Mouse (Mus musculus): Measurements from ENCODE around the gene Olfr90.

Olfr90 gene

DNA sequence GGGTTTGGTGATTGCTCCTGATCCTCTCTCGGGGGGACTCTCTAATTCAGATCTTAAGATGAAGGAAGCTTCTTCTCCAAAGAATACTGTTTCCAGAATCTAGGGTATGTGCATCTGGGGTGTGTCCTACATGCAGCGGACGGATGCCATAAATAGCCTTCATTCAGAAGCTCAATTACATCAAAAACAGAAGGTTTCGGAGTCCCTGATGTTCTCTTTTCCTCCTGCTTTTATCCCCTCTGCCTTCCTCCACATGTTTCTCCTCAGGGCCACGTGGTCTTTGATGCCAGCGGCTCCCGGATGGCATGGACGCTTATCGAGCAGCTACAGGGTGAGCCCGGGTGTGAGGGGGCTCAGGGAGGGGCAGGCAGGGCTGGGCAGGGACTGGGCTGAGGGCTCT, 25.2 kb downstream of the Olfr90 start:
- in situ Hi-C loops (cut with MseI, MboI) = no loop called here

DNA sequence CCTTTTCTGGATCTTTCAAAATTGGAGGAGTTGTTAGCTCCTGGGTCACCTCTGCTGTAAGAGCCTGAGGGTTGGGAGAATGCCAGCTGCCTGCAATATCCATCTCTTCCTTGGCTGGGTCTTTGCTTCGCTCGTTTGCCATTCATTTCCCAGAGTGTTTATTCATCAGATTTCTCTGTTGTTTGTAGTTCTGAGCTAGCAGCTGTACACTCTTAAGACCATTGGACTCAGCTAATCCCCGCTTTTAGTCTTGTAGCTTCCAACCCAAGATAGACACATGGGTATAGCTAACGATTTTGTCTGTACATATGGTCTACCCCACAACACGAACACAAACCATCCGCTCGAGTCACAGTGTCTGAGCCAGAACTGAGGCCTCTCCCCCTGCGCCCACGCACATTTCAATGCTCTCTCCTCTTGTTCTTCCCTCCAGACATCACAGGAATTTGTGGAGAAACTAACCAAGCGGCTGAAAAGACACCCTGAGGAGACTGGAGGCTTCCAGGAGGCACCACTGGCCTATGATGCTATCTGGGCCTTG, 26.1 kb downstream of the Olfr90 start:
- in situ Hi-C loops (cut with MseI, MboI) = no loop called here

DNA sequence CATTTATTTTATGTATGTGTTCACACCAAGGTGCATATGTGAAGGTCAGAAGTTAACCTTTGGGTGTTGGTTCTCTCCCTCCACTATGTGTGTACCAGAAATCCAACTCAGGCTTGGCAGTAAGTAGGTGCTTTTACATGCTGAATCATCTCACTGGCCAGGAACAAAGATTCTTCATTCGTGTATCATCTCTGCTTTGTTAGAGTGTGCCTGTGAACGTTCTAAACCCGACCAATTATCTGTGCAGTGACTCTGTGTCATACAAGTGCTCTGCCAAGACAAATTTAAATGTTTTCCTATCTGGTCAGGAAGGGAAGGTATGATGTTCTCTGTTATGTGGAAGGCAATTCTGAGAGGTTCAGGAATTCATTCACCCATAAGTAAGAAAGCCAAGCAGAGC, 26.9 kb downstream of the Olfr90 start:
- in situ Hi-C loops (cut with MseI, MboI) = no loop called here

DNA sequence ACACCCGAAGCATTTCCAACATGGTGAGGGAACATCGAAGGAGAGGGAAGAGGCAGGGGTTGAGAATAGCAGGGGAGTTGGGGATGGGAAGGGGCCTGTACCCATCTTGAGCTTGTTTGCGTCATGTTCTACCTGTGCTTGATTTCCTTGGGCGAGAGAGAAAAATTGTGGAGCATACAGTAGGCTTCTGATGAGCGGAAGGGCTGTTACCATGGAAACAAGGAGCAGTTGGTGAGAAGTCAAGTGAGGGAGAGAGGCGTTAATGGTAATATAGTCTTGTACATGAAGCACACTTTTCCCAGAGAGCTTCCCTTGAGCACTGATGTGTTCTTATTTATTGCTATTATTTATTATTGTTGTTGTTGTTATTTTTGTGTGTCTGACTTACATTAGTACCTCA, 31.3 kb downstream of the Olfr90 start:
- in situ Hi-C loops (cut with MseI, MboI) = no loop called here

DNA sequence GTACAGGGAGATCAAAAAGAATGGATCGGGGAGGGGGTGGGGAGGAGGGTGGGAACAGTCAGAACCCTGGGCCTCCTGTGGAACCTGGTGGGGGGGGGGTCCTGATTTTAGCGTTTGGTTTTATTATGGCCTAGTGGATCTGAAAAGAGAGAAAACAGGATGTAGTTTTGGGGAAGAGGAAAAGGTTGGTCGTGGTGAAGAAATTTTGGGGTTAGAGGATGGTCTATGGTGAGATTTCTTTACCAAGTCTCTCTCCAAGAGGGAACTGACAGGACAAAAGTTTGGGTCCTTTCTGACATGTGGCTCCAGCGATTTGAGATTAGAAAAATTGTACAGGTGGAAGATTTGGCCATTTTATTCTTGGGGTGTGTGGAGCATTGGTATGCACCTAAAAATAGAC, 36.6 kb downstream of the Olfr90 start:
- in situ Hi-C loops (cut with MseI, MboI) = no loop called here

DNA sequence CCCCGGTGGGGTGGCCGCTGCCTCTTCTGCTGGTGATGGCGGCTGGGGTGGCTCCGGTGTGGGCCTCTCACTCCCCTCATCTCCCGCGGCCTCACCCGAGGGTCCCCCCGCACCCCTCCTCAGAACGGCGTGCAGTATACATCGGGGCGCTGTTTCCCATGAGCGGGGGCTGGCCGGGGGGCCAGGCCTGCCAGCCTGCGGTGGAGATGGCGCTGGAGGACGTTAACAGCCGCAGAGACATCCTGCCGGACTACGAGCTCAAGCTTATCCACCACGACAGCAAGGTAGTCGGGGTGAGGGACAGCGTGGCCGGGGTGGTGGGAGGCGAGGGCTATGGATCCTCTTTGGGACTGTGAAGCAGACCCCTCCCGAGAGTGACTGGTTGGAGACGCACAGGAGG, 37.4 kb downstream of the Olfr90 start:
- in situ Hi-C loops (cut with MseI, MboI) = no loop called here

DNA sequence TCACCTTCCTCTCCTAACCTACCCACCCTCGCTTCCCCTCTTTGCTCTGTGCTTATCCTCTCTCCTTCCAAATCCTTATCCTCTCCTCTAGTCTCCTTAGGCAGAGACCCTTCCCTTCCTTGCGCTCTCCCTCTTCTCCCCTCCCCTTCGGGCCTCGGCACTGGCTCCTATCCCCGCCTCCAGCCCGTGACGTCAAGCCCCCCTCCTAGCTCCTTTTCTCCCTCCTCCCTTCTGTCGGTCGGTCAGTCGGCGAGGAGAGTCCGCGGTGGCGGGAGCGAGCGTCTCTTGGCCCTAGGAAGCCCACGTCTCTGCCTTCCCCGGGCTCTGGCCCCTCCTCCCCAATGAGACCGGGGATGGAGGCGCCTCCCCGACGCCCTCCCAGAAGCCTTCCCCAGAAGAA, 37.9 kb downstream of the Olfr90 start:
- in situ Hi-C loops (cut with MseI, MboI) = no loop called here

DNA sequence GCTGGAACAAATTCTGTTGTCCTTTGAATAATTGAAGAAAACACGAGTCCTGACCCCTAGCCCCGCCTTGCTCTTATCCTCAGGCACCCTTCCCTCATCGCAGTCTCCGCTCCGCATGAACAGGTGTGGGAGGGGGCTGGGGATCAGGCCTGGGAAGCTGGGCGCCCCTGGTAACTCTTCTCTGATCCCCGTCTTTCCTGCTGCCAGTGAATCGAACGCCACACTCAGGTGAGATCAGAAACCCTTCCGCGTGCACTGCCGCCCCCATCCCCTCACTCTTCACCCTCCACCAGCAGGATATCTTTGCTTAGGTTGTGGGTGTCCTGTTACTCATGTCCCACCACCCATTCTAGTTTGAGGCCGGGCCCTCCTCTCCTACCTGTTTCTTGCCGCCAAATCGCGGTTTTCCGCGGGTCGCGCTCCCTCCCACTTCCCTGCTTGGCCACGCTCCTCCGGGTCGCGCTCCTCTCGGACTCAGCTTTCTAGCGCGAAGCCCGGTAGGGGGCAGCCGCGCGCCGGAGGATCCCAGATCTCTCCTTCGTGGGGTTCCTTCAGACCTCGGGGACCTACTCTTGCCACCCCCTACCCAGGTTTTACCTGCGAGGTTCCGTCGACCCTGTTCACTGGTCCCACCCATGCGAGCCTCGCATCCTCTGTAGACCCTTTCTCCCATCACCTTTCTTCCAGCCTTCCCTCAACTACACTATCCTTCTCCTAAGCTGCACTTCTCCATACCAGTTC, 38.6 kb downstream of the Olfr90 start:
- in situ Hi-C loops (cut with MseI, MboI) = no loop called here

DNA sequence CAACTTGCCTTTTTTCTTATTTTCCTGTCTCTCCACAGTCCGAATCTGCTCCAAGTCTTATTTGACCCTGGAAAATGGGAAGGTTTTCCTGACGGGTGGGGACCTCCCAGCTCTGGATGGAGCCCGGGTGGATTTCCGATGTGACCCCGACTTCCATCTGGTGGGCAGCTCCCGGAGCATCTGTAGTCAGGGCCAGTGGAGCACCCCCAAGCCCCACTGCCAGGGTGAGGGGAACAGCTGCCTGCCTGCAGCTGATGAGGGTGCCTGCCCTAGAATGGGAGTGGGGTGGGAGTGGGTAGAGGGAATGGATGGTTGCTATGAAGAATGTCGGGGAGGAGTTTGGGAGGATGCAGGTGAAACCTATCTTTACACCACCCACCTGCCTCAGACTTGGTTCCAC, 39.9 kb downstream of the Olfr90 start:
- in situ Hi-C loops (cut with MseI, MboI) = no loop called here

DNA sequence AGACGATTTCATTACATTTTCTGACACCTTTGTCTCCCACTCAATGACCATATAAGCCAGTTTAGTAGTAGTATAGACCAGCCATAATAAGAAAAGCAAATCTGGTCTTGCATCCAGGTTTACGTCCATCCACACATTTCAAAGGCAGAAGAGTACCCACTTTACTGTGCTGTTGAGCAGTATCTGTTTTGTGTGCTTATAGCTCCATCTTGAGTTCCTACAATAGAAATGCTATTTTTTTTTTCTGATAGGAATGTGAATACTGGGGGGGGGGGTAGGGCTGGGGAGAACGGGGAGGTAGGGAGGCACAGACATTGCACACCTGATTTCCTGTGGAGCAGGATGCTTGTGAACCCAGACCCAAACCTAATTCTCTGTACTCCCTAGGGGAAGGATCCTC, 40.3 kb downstream of the Olfr90 start:
- in situ Hi-C loops (cut with MseI, MboI) = no loop called here

DNA sequence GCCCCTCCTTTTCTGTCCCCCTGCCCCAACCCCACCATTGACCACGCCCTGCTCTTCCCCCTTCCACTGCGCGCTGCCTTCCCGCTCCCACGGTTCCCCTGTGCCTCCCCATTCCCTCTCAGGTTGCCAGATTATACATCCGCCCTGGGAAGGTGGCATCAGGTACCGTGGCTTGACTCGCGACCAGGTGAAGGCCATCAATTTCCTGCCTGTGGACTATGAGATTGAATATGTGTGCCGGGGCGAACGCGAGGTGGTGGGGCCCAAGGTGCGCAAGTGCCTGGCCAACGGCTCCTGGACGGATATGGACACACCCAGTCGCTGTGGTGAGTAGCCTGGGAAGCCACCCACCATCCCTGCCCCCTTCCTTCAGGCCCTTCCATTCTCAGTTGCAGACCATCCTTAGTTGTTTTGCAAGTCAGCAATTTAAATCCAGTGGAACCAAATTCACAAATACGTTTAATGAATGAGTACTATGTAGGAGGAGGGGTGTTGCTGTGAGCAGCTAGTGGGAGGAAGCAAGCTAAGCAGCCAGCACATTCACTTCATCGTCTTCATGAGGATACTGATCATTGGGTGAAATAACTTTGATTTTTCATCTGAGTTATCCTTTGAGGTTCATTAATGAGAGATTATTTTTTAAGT, 40.8 kb downstream of the Olfr90 start:
- in situ Hi-C loops (cut with MseI, MboI) = no loop called here

DNA sequence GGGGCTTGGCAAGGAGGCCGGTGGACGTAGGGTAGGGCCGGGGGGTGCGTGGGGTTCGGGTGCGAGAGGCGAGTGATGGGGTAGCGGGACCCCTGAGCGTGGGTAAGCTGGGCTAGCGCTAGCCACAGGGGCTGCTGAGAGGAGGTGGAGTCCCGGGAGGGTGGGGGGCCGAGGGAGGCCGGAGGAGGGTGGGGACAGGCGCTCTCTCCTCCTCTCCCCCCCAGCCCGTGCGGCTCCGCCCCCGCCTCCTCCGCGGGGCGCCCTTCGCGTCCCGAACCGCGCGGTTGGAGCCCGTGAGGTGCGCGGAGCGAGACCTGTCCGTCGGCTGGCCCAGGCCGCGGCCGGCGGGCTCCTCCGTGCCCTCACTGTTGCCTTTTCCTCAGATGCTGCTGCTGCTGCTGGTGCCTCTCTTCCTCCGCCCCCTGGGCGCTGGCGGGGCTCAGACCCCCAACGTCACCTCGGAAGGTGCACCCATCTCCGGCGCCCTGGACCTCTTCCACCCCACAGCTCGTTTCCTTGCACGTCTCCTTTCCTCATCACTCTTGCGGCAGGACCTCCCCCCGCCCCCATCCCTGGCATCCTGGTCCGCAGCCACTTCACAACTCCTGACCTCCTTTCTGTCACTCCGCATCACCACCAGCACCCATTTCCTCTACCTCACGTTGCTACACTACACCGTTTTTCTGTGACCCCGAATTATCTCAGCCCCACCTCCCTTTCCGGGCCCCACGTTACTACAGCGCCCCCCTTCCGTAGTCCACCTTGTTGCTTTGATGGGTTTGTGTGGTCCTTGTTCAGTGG, 41.8 kb downstream of the Olfr90 start:
- in situ Hi-C loops (cut with MseI, MboI) = no loop called here

DNA sequence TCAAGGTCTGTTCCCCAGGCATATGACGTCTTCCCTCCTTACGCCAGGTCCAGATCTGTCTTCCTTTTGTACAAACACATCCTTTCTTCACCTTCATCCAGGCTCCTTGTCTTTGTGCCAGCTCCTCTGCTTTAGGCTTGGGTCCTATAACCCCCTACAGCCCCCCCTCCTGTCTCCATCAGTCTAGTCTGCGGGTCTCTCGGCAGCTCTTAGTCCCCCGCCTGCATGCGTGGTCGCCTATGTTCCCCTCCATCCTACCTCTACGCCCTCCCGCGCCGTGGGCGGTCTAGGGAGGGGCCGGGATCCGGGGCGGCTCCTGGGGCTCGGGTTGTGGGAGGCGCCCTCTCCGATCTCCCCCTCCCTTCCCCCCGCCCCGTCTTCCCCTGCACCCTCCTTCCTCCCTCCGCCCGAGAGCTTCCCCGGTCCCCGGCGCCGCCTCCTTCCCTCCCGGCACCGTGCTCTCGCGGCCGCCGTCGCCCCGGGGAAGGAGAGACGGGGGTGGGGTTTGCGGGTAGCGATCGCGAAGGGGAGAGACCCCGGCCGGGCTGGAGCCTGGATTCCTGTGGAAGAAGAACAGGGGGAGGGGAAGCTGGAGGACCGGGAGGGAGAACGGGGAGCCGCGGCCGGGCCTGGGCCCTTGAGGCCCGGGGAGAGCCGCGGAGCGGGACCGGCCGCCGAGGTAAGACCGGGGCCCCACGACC, 42.5 kb downstream of the Olfr90 start, which contains the start of gene Gabbr1:
Gabbr1 (plus strand) TSS at position 356 of the 701 bp plus-strand sequence.
- in situ Hi-C loops (cut with MseI, MboI) = no loop called here

DNA sequence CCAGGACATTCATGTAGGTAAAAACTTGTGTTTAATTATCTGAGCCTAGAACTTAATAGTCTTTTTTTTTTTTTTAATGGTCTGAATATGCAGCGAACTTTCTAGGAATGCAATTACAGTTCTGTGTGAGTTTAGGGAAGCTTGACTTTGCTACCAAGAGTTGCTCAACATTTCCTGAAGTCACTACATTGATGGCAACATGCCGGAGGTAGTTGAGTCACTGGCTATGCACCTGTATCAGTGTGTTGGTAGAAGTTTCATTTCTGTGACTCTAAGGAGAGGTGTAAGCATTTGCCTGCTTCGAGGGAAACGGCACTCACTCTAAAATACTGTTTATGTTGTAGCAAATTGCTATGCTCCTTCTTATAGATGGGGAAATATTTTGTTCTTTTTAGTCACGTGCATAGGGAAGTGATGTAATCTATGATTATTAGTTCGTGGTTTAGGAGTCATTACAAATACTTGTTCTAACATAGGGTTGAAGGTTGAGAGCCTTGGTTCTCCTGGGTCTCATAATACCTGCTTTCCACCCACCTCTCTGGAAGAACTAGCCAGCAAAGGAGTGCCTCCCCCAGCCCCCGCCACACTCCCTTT, 43.6 kb downstream of the Olfr90 start:
- in situ Hi-C loops (cut with MseI, MboI) = no loop called here

DNA sequence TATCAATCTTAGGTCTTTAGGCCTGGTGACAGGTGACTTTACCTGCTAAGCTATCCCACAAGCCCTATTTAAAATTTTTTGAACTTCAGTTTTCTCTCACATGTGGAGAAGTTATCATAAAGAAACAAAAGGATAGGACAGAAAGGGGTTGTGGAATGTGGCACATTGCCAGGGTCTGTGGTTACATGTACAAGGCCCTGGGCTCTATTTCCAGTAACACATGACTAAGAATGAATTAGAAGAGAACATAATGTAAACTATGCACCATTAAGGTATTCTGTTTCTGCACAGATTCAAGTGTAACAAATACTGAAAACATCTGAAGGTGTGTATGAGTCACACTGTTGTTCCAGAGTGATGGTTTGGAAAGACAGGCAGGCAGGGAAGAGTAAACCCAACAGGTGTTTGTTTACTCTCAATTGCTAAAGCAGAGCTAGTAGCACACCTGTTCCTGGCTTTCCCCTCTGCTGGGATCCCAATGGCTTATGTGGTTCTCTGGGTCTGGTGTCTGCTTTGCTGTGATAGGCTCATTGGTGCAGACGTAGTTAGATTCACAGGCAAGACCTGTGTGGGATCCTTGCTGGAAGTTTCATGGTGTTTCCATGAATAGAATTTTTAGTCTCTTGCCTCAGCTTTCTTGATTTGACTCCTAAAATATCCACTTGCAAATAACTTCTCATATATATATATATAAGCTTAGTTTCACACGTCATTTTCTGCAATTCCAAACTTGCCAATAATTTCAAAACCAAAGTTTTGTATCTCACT, 49.0 kb downstream of the Olfr90 start:
- in situ Hi-C loops (cut with MseI, MboI) = no loop called here

All from mouse trophoblast stem cell (cell line).